Mouse (Mus musculus): ENCODE data around the gene Slc39a11. TPM values are rescaled to one million over a fixed set of nuclear protein-coding genes. Genes with fewer than 3 reads are reported as not detected.

Slc39a11 gene
- polyA plus RNA-seq, 1 experiment = 14.7 TPM

GRCm38 (mm10) chr11:113638680-113639079 lies 11.2 kb downstream of the Slc39a11 start:
- no peak for TF ChIP-seq CTCF (IDR thresholded peaks at IDR 0.05; ENCODE audit: control insufficient read depth, insufficient read depth, low read length)
- TF ChIP-seq POLR2A (IDR thresholded peaks at IDR 0.05; ENCODE audit: borderline replicate concordance, control insufficient read depth, low read depth, low read length) = no peak
- no peak overlapping the region for H3K4me3 ChIP-seq (replicated peaks; ENCODE audit: control insufficient read depth, low read depth, low read length)
- WGBS = 76% methylated on average over 12 of the region's 12 CpGs
- no peak overlapping the region for H3K27ac ChIP-seq (ENCODE audit: control insufficient read depth, insufficient read depth, low read depth, low read length, poor library complexity)
- H3K4me1 ChIP-seq (ENCODE audit: control insufficient read depth, insufficient read depth, low read length) = no peaks in the 10 kb centered on the region

- Histone ChIP-seq H3K27ac (ENCODE audit: control insufficient read depth, insufficient read depth, low read depth, low read length, poor library complexity) (no peak overlapping the region), H3K4me1 (ENCODE audit: control insufficient read depth, insufficient read depth, low read length) (no peaks in the 10 kb centered on the region), H3K4me3 (replicated peaks; ENCODE audit: control insufficient read depth, low read depth, low read length) (no peak overlapping the region)
- TF ChIP-seq POLR2A (IDR thresholded peaks at IDR 0.05; ENCODE audit: borderline replicate concordance, control insufficient read depth, low read depth, low read length) (no peak), CTCF (IDR thresholded peaks at IDR 0.05; ENCODE audit: control insufficient read depth, insufficient read depth, low read length) (no peak)
- 81% methylated on average over 10 of the region's 10 CpGs for WGBS
Observed at GRCm38 (mm10) chr11:113634699-113635121, 15.2 kb downstream of the Slc39a11 start.

- Histone ChIP-seq H3K4me1 (ENCODE audit: control insufficient read depth, insufficient read depth, low read length) (no peaks in the 10 kb centered on the region), H3K27ac (ENCODE audit: control insufficient read depth, insufficient read depth, low read depth, low read length, poor library complexity) (no peak overlapping the region), H3K4me3 (replicated peaks; ENCODE audit: control insufficient read depth, low read depth, low read length) (no peak overlapping the region)
- WGBS = 59% methylated on average over 5 of the region's 5 CpGs
- TF ChIP-seq POLR2A (IDR thresholded peaks at IDR 0.05; ENCODE audit: borderline replicate concordance, control insufficient read depth, low read depth, low read length) (no peak), CTCF (IDR thresholded peaks at IDR 0.05; ENCODE audit: control insufficient read depth, insufficient read depth, low read length) (no peak)
Observed at GRCm38 (mm10) chr11:113633398-113633797, 16.5 kb downstream of the Slc39a11 start.

GRCm38 (mm10) chr11:113632303-113632702 lies 17.6 kb downstream of the Slc39a11 start:
- H3K27ac ChIP-seq (ENCODE audit: control insufficient read depth, insufficient read depth, low read depth, low read length, poor library complexity) = no peak overlapping the region

GRCm38 (mm10) chr11:113631862-113632261 lies 18.0 kb downstream of the Slc39a11 start:
- Histone ChIP-seq H3K27ac (ENCODE audit: control insufficient read depth, insufficient read depth, low read depth, low read length, poor library complexity) (no peak overlapping the region), H3K4me3 (replicated peaks; ENCODE audit: control insufficient read depth, low read depth, low read length) (no peak overlapping the region), H3K4me1 (ENCODE audit: control insufficient read depth, insufficient read depth, low read length) (no peaks in the 10 kb centered on the region)
- no peak for TF ChIP-seq CTCF (IDR thresholded peaks at IDR 0.05; ENCODE audit: control insufficient read depth, insufficient read depth, low read length)
- WGBS = 88% methylated on average over 8 of the region's 8 CpGs

More at GRCm38 (mm10) chr11:113632303-113632702, 17.6 kb downstream of the Slc39a11 start:
- Histone ChIP-seq H3K4me3 (replicated peaks; ENCODE audit: control insufficient read depth, low read depth, low read length) (no peak overlapping the region), H3K4me1 (ENCODE audit: control insufficient read depth, insufficient read depth, low read length) (no peaks in the 10 kb centered on the region)
- TF ChIP-seq CTCF (IDR thresholded peaks at IDR 0.05; ENCODE audit: control insufficient read depth, insufficient read depth, low read length) (no peak), POLR2A (IDR thresholded peaks at IDR 0.05; ENCODE audit: borderline replicate concordance, control insufficient read depth, low read depth, low read length) (no peak)
- WGBS = 82% methylated on average over 7 of the region's 7 CpGs

GRCm38 (mm10) chr11:113631302-113631701 lies 18.6 kb downstream of the Slc39a11 start:
- Histone ChIP-seq H3K4me1 (ENCODE audit: control insufficient read depth, insufficient read depth, low read length) (no peaks in the 10 kb centered on the region), H3K27ac (ENCODE audit: control insufficient read depth, insufficient read depth, low read depth, low read length, poor library complexity) (no peak overlapping the region), H3K4me3 (replicated peaks; ENCODE audit: control insufficient read depth, low read depth, low read length) (no peak overlapping the region)
- TF ChIP-seq POLR2A (IDR thresholded peaks at IDR 0.05; ENCODE audit: borderline replicate concordance, control insufficient read depth, low read depth, low read length) (no peak), CTCF (IDR thresholded peaks at IDR 0.05; ENCODE audit: control insufficient read depth, insufficient read depth, low read length) (no peak)
- WGBS = 72% methylated on average over 8 of the region's 8 CpGs

- 43% methylated on average over 7 of the region's 7 CpGs for WGBS
- H3K4me1 ChIP-seq (ENCODE audit: control insufficient read depth, insufficient read depth, low read length) = no peaks in the 10 kb centered on the region
- TF ChIP-seq CTCF (IDR thresholded peaks at IDR 0.05; ENCODE audit: control insufficient read depth, insufficient read depth, low read length) (no peak), POLR2A (IDR thresholded peaks at IDR 0.05; ENCODE audit: borderline replicate concordance, control insufficient read depth, low read depth, low read length) (no peak)
- H3K27ac ChIP-seq (ENCODE audit: control insufficient read depth, insufficient read depth, low read depth, low read length, poor library complexity) = no peak overlapping the region
- H3K4me3 ChIP-seq (replicated peaks; ENCODE audit: control insufficient read depth, low read depth, low read length) = no peak overlapping the region
Observed at GRCm38 (mm10) chr11:113630642-113631041, 19.2 kb downstream of the Slc39a11 start.

GRCm38 (mm10) chr11:113627785-113628184 lies 22.1 kb downstream of the Slc39a11 start:
- TF ChIP-seq CTCF (IDR thresholded peaks at IDR 0.05; ENCODE audit: control insufficient read depth, insufficient read depth, low read length) (0 out of 2 replicates have a peak, but pooled peaks have one; percentile 10), POLR2A (IDR thresholded peaks at IDR 0.05; ENCODE audit: borderline replicate concordance, control insufficient read depth, low read depth, low read length) (no peak)
- H3K4me1 ChIP-seq (ENCODE audit: control insufficient read depth, insufficient read depth, low read length) = no peaks in the 10 kb centered on the region
- no peak overlapping the region for H3K27ac ChIP-seq (ENCODE audit: control insufficient read depth, insufficient read depth, low read depth, low read length, poor library complexity)
- WGBS = 41% methylated on average over 4 of the region's 4 CpGs
- H3K4me3 ChIP-seq (replicated peaks; ENCODE audit: control insufficient read depth, low read depth, low read length) = no peak overlapping the region

- no peak overlapping the region for H3K27ac ChIP-seq (ENCODE audit: control insufficient read depth, insufficient read depth, low read depth, low read length, poor library complexity)
- H3K4me1 ChIP-seq (ENCODE audit: control insufficient read depth, insufficient read depth, low read length) = no peaks in the 10 kb centered on the region
- 91% methylated on average over 18 of the region's 18 CpGs for WGBS
- no peak overlapping the region for H3K4me3 ChIP-seq (replicated peaks; ENCODE audit: control insufficient read depth, low read depth, low read length)
- TF ChIP-seq CTCF (IDR thresholded peaks at IDR 0.05; ENCODE audit: control insufficient read depth, insufficient read depth, low read length) (no peak), POLR2A (IDR thresholded peaks at IDR 0.05; ENCODE audit: borderline replicate concordance, control insufficient read depth, low read depth, low read length) (no peak)
Observed at GRCm38 (mm10) chr11:113625437-113625836, 24.4 kb downstream of the Slc39a11 start.
